Mouse (Mus musculus) gastrocnemius, adult 8-10 months (tissue): Measurements from ENCODE around the gene Nr0b2. TPM values are rescaled to one million over a fixed set of nuclear protein-coding genes. Genes with fewer than 3 reads are reported as not detected.

Experiments used
- DNase-seq, 2 experiments: peaks; one replicate each; pipeline ENCODE4 v3.0.0; 2022; ENCODE audit warnings: low spot score in 2 of 2
- total RNA-seq, 4 experiments: library from RNA; stranded (reverse); gene quantifications; 2 replicates each; pipeline ENCODE4 v1.2.4; 2022

Nr0b2 gene
- total RNA-seq, 4 experiments from 2014 or later, result 0.34 TPM; not detected in 3

DNA sequence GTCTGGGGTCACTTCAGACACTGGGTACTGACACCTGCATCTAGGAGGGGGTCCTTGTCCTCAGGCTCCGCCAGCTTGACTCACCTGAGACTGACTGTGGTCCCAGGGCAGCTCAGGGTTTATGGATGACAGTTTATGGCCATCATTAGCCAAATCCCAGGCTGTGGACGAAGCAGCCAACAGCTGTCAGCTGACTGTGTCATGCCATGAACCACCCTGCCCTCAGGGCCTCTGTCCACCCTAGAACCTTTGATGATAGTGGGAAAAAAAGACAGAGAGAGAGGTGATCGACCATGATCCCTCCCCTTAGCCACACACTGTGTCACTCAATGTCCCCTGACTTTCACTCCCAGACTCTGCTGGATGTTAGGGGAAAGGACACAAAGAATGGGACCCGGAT is 8.4 kb downstream of the Nr0b2 start:
- DNase-seq, result no peak

DNA sequence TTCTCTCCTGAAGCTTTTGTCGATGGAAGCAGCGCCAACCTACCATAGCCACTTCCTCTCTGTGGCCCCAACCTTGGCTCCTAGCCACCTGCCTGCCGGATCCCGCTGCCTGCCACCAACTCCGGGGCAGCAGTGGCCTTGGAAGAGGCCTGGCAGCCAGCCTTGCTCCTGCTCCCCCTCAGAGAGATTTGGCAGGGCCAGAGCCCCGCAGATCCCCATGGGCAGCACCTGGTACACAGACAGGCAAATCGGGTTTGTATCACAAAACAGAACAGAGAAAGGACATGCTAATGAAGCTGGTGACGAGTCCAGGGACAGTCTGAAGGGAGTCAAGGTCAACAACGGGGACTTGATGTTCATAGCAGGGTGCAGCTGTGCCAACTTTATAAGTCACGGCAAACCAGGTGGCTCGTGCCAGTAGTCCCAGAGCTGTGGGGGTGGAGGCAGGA is 10.0 kb downstream of the Nr0b2 start:
- no peak for DNase-seq

DNA sequence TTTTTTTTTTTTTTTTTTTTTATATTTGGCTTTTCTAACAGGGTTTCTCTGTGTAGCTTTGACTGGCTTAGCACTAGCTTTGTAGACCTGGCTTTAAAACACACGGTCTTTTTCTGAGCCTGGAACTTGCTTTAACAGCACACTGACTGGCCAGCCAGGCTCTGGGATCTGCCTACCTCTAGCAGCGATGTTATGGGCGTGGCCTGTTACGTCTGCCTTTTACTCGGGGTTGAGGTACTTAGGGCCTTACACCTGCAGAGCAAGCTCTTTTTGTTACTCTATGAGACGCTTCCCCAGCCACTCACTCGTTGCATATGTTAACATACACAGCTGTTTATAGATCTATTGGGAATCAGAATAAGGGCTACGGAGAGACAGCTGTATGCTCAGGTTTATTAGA is 14.1 kb downstream of the Nr0b2 start:
- DNase-seq, result no peak

DNA sequence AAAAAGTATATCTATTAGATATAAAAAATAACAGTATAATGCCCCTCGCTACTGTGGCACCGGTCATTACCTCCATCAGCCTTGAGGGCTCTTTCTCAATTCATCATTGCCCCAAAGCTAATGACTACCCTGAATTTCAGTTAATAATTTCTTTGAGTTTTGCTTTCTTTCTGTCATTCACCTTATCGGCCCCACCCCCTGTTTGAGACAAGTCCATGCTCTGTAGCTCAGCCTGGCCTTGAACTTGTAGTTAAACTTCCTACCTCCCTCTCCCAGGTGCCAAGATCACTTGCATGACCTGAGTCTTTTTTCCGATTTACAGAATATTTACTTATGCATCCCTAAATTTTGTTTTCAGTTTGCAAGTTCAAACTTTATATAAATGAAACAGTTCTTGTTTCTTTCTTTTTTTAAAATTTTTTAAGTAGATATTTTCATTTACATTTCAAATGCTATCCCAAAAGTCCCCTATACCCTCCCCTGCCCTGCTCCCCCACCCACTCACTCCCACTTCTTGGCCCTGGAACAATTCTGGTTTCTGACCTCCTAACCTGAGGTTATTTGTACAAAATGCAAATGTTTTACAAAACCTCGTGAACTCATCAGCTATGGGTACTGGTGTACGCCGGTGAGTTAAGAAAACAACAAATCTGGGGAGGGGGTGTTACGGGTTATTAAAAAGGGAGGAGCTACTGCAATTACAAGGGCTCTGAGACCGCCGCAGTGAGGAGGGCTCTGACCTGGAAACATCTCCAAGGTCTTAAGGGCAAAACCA is 16.3 kb downstream of the Nr0b2 start:
- DNase-seq, result no peak

- DNase-seq, result no peak
Measured at GRCm38 (mm10) chr4:133570066-133570466, 16.9 kb downstream of the Nr0b2 start.

DNA sequence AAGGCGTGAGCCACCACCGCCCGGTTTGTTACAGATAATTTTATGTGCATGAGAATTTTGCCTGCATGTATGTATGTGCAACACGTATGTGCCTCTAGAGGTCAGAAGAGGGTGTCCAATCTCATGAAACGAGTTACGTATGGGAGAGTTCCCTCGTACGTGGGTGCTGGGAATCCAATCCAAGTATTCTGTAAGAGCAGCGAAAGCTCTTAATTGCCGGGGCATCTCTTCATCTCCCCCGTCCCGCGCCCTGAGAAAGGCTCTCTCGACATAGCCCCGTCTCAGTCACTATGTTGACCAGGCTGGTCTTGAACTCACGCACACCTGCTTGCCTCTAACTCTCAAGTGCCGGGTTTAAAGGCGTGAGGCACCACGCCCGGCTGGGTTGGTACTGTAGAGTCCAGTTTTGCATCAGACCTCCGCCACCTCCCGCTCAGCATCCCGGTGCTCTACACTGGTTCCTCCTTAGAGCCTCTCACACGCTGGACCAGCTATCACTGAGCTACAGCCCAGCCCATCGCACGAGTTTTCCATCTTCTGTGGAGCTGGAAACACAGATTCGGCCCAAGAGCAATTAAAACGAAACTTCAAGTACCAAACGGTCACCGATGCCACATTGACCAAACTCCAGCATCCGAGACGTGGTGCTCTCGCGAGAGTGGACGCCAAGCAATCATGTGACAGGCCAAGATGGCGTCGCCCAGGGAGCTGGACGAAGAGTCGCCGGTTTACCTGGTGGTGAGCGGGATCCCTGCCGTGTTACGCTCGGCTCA is 21.1 kb downstream of the Nr0b2 start, which contains the start of gene Gpatch3:
Gene Gpatch3 (plus strand): TSS at position 676 of the 773 bp plus-strand sequence.
- DNase-seq, result peak; percentile 83 to 86

DNA sequence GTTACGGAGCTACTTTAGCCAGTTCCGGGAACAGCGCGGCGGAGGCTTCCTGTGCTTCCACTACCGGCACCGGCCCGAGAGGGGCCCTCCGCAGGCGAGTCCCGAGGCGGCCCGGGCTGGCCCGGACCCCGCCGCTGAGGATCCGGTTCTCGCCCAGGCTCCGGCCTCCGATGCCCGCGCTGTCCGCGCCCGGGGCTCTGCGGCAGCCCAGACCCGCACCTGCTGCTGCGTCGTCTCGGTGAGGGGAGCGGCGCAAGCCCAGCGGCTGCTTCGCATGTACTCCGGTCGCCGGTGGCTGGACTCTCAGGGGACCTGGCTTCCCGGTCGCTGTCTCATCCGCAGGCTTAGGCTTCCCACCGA is 21.6 kb downstream of the Nr0b2 start:
- DNase-seq, result no peak

DNA sequence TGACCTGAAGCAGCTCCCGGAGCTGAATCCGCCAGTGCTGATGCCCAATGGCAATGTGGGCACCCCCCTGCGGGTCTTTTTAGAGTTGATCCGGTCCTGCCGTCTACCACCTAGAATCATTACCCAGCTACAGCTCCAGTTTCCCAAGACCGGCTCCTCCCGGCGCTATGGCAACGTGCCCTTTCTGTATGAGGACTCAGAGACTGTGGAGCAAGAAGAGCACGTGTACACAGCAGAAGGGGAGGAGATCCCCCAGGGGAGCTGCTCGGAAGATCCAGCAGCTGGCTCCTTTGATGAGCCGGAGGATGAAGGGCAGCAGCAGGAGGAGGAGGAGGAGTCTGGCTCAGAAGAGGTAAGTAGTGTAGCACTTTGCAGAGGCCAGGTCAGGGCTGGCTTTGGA is 24.8 kb downstream of the Nr0b2 start:
- DNase-seq, result no peak

GRCm38 (mm10) chr4:133583690-133584058 is 30.5 kb downstream of the Nr0b2 start:
- no peak for DNase-seq

DNA sequence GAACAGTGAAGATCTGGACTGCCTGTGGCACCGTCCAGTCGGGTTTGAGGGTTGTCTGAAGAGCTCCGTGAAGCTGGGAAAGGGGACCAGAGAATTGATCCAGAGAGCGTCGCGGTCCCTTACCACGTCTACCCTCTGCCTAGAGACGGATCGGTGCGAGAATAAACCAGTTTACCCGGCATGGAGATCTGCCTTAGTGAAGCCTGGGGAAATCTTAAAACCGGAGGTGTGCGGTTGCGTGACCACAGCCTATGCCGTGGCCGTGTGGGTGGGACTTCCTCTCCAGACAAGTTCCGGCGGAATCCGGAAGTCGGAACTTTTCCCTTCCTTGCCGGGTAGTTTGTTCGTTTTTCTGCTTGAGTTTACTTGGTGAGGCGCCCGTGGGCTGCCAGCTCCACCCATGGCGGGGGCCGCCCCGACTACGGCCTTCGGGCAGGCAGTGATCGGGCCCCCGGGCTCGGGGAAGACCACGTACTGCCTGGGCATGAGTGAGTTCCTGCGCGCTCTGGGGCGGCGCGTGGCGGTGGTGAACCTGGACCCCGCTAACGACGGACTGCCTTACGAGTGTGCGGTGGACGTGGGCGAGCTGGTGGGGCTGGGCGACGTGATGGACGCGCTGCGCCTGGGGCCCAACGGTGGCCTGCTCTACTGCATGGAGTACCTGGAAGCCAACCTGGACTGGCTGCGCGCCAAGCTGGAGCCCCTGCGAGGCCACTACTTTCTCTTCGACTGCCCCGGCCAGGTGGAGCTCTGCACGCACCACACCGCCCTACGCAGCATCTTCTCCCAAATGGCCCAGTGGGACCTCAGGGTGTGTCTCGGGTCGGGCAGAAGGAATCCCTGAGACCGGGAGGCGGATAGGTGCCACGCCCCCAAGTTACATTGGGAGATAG is 31.1 kb downstream of the Nr0b2 start, which contains the start of gene Gpn2:
Gene Gpn2 (plus strand): TSS at position 304 of the 893 bp plus-strand sequence.
- peak; percentile 49 to 56 for DNase-seq

- peak in 1 of 2 experiments; percentile 38 for DNase-seq
Measured at GRCm38 (mm10) chr4:133592570-133592969, 39.4 kb downstream of the Nr0b2 start.

- no peak for DNase-seq
Measured at GRCm38 (mm10) chr4:133595538-133595937, 42.4 kb downstream of the Nr0b2 start.

- DNase-seq, result no peak
Measured at GRCm38 (mm10) chr4:133596084-133596483, 42.9 kb downstream of the Nr0b2 start.

DNA sequence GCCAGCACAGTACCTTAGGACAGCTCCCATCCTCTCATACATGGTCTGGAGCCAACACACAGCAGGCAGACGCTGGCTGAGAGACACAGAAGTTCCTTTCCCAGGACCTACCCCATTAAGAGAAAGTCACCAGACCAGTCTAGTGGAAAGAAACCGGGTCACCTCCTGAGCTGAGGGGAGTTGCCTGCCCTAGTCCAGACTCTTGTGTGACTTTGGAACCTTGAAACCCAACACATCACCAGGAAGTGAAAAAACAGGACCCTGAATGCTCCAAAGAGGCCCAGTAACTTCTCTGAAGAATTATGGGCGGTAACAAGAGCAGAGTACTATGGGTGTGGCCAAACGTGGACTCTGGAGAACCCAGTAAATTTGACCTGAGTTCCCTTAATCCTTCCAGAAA is 45.4 kb downstream of the Nr0b2 start:
- no peak for DNase-seq

- DNase-seq, result no peak
Measured at GRCm38 (mm10) chr4:133599116-133599515, 45.9 kb downstream of the Nr0b2 start.

- peak; percentile 79 to 88 for DNase-seq
Measured at GRCm38 (mm10) chr4:133599571-133600073, 46.4 kb downstream of the Nr0b2 start.

DNA sequence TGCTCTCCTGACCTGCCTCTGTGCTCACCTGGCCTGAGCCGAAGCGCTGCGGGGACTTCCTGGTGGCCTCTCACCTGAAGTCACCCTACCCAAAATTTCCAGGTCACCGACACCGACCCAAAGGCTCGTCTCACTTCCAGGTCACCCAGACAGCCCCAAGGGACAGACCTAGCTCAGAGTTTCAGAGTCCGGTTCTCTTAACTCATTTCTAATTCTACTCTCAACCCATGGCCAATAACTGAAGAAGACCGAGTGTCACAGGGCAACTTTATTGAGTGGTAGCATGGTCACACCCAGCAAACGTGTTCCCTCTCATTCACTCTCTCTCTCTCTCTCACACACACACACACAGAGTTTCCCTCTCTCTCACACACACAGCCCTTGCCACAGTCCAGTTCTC is 47.1 kb downstream of the Nr0b2 start:
- no peak for DNase-seq

- peak; percentile 23 to 43 for DNase-seq
Measured at GRCm38 (mm10) chr4:133601721-133602218, 48.6 kb downstream of the Nr0b2 start, which contains the start of gene Sfn. TSS of gene Sfn (minus strand) at chr4:133602168.

- DNase-seq, result no peak
Measured at GRCm38 (mm10) chr4:133603056-133603455, 49.9 kb downstream of the Nr0b2 start.

GRCm38 (mm10) chr4:133604175-133604574 is 51.0 kb downstream of the Nr0b2 start:
- no peak for DNase-seq

DNA sequence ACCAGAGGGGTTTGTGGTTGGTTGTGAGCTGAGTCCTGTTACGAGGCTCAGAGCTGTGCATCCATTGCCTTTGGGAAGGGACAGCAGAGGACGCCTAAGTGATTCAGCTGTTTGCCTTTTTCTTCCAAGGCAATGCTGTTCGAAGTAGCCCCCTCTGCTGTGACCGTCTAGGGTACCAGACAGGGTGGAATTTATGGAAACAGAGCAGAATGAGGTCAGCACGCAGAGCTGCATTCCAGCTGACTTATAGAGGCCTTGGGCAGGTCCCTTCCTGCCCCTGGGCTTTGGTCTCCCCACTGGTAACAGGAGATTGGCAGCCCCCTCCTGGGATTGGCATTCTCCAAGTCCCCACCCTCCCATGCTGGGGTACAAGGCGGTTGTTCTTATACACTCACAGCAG is 51.7 kb downstream of the Nr0b2 start:
- DNase-seq, result no peak
